Mouse (Mus musculus): ENCODE data around the gene Usp29.

- no peak for TF ChIP-seq CTCF (IDR thresholded peaks at IDR 0.05; ENCODE audit: low read depth)
- TF ChIP-seq EP300 (IDR thresholded peaks at IDR 0.05; ENCODE audit: low read depth) = no peak
These were observed 188.9 kb downstream of the Usp29 start for GRCm38 (mm10) chr7:6919131-6919870.

Data from liver, embryonic 14.5 days (tissue).